Mouse (Mus musculus): ENCODE data around the gene Acvr2b.

Acvr2b gene

DNA sequence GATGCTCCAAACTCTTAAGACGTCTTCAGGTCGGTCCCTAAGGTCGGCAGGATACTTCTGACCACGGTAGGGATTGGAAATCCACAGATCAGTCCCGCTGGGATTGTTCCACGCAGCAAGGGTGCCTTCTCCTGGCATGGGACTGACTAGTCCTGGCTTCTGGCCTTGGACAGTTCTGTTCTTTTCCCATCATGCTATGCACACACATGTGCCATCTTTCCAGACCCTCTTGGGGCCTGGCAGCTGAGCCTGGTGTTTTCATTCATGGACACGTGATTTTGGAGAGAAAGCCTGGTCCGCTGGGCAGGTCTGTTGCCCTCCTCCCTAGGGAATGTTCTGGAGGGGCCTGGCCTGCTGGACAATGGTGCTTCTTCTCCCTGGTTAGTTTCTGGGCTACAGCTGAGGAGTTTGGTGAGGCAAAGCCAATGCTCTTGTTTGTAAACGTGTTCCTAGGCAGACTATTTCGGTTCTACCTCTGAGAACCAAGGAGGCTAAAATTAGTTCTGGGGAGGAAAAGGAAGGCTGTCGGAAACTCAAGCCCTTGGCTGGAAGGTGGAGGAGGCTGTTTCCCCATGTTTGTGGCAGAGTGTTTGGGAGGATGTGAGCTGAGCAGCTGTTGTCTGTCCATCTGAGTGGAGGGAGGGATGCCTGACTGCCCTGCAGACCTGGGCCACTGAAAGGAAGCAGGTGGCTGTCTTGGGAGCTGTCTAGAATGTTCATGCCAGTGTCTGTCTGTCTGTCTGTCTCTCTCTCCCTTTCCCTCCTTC is 7.2 kb downstream of the Acvr2b start:
- DNase-seq, result peak; percentile 34

DNA sequence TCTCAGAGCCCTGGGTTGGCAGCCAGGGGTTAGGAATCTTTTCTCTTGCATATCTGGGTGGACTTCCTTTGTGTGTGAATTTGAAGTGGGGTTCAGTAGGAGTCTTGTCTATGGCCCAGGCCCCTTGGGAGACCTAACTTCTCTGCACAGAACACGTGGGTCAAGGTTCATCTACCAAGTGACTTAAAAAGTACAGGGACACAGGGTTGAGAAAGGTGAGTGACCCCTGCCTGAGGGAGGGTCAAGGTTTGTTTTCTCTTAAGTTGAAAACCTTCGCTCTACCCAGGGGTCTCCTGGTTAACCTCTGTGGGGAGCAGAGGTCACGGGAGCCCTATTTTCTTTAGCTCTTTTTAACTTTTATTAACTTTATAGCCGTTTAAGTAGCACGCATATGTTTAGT is 7.9 kb downstream of the Acvr2b start:
- DNase-seq, result no peak

DNA sequence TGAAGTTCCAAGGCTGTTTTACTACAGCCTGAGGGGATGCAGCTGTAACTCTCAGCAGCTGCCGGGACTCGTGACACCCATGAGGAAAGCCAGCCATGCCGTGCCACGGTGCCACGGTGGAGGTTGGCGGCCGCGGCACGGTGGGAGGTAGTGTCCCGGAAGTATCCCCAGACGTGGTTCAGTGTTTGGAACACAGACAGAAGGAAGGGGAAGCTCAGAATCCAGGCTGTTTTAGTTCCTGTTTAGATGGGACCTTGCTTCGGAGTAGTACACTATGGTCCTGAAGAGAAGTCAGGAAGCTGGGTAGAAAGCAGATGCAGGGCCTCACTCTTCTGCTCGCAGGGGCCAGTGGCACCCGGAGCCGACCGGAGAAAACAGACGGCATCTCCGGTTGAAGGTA is 16.1 kb downstream of the Acvr2b start:
- no peak for DNase-seq

DNA sequence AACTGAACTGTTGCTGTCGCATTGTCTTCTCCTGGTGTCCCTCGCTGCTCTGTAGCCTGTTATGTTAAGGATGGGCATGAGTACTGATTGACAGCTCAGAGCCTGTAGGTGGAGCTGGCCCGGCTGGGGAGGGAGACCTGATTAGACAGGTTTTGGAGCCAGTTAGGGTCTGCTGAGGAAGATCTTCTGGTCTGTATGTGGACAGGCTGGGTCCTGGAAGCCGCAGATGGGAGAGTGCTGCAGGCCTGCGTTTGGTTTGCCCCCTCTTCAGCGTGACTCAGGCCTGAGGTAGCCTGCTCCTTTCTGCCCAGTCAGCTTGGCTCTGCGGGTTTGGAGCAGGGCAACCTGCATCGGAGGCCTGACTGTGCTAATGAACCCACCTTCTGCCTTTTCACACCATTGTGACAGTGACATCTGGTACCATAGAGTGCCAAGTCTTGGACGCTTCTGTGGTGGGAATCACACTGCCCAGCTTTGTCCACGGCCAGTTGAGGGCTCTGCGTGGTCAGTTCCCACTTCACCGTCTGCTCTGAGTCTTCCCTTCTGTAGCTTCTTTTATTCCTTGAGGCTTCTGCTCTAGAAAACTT is 18.0 kb downstream of the Acvr2b start:
- no peak for DNase-seq

DNA sequence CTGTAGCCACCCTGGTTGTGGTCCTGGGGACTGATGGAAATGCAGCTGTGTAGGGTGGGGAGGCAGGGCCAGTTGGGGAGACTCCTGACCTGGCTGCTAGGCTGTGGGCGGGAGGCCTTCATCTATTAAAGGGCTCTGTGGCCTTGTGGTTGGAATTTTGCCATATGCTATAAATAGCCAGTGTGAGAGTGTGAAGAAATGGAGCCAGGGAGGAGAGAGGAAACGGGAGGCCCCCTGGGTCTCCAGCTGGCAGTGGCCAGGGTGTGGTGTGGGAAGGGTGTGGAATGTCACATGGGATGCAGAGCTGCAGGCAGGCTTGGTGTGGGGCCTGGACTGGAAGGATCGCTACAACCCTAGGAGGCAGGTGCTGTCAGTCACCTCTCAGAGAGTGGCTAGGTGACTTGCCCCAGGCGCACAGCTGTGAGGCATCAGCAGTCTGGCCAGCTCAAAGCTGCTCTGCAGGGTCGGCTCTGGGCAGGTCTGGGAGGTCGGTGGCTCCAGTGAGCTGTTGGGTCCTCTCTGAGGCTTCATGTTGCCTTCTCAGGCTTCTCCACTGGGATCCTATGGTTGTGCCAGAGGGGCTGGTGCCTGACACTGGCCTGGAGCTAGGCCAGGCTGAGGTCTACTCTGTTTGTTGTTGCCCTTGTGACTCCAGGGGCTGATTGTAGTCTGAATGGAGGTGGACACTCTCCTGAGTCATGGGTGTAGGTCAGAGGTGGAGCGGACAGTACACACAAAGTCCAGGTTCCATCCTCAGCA is 23.5 kb downstream of the Acvr2b start:
- DNase-seq, result no peak

DNA sequence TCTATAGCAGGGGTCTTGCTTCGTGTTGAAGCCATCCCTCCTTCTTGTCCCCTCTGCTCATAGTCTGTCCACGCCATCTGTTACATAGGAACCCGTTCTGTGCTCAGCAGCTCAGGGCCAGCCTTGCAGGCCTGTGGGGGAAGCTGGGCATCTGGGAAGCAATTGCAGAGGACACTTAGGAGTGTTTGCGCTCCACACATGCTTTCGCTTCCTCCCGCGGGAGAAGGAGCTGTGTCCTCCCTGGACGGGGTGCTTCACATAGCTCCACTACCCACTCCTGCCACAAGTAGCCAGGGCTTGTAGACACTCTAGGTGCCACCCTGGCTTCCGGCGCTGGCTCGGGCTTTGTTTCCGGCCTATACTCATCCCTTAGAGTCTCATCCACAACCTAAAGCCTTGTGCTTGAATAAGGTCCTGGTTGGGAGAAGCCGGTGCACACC is 24.1 kb downstream of the Acvr2b start:
- no peak for DNase-seq

DNA sequence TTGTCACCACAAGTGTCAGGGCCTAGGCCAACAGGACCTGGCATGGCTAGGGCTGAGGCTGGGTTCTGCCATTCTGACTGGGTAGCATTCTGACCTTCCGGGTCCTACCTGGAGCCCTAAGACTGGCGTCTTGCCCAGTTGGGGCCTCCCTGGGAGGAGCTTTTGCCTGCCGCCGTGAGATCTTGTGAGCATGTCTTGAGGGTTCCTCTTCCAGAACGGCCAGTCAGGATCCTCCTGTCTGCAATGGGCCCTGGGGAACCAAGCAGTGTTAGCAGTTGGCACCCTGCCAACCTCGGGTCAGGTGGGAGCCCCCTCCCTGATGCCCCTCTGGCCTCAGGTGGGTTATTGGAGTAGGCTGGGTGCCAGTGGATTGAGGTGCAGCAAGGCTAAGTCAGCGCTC is 24.6 kb downstream of the Acvr2b start:
- no peak for DNase-seq

DNA sequence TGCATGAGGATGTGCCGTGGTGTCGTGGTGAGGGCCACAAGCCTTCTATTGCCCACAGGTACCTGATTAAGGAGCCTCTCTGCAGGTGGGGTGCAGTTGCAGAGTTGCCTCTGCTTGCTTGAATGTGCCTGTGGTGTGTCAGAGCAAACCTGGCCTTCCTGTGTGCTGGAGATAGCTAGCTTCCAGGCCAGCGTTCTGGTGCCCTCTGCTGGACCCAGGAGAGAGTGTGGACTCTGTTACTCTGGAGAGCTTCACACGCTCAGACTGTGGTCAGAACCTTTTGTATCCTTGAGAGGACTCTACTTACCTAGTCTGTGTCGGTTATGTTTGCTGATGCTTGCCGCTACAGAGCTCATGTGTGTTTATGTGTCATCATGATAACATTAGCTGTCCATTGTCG is 28.4 kb downstream of the Acvr2b start:
- DNase-seq, result peak; percentile 80

DNA sequence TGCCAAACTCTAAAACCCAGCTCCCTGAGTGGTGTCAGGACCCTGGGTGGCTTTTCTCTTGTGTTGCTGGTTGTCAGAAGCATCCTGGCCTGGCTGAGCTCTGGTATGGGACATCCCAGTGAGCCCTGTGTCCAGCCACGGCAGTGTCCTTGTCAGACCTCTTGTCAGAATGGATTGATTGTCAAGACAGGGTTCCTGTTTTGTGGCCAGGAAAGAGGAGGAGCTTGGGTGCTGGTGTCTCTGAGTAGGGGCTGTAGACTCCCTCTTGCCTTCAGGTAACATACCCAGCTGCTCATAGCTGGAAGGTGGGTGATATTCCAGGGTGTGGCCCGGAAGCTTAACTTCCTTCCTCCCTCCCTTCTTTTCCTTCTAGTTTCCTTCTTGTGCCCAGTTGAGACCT is 33.9 kb downstream of the Acvr2b start:
- no peak for DNase-seq

DNA sequence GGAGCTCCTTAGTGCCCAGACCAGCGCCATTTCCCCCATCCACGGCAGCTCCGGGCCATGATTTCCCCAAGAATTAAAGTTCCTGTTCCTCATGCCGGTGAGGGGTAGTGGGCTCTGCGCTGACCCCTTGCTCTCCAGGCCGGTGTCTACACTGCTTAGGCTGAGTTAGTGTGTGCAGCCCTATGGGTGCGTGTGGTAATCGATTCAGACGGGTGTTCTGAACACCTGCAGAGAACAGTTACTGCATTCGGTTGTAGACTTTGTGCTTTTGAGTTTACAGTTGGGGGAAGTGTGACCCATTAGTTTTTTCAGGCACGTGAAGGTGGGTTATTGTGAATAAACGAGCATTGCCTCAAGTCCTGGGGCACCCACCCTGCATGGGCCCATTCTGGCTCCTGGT is 36.1 kb downstream of the Acvr2b start:
- no peak for DNase-seq

DNA sequence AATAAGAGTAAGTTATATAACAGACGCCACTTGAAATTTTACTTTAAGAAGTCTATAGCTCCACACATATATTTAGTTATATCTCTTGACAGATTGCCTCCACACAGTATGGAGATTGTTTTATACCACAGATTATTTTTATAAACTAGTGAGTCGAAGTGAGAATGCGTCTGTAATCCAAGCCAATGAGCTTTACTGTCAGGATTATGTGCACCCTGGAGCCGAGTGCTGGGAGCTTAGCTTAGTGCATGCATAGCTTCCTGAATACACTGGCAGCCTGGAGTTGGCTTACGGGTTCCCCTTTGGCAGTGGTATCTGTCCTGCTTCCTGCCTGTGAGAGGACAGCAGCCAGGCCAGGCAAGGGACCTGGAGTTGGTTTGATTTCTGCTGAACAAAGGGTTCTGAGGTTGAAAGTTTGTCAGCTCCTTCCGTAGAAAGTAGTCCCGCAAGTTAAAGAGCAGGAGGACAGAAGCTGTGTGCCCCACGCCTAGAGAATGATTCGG is 36.6 kb downstream of the Acvr2b start:
- DNase-seq, result no peak

DNA sequence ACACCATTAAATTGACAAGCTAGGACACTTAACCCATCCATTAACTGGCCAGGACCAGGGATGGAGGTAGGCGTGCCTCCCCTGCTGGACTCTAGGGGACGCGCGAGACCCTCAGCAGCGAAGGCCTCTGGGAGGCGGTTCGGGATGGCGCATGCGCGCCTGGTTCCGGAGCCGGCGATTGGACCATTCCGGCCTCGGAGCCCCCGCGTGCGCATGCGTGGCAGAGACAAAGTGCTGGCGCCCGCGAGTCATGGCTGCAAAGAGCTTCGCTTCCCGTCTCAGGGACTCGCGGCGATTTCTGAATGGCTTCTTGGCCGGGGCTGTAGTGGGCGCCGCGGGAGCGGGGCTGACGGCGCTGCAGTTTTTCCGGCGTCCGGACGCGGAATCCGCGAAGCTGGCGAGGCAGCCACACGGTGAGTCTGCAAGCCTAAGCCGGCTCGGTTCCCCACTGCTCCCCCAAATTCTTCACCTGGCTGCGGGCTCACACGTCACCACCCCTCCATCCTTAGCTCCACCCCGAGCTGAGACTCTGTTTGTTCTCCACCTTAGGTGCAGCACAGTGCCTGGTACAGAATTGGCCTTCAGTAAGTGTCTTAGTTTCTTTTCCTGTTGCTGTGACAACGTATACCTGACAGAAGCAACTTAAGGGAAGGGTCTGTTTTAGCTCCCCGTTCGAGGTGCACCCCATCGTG is 43.0 kb downstream of the Acvr2b start, which contains the start of gene Exog:
TSS of gene Exog (plus strand) at position 206 of the 692 bp plus-strand sequence.
- DNase-seq, result peak; percentile 98

DNA sequence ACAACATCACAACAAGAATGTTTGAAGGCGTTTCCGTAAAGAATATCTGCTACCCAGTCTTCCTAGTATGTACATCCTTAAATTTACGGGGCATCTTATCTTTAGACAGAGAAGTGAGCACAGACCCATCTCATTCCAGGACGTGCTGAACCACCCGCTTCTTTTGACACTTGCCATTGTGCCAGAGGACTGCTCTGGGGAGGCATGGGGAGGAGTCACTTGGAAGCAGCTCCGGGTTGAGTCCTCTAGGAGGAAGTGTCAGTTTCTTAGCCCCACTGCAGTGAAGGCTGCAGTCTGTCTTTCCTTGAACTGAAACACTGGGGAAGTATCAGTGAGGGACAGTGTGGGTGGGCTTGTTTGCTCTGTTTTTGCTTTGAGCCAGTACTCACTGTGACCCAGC is 43.8 kb downstream of the Acvr2b start:
- no peak for DNase-seq

DNA sequence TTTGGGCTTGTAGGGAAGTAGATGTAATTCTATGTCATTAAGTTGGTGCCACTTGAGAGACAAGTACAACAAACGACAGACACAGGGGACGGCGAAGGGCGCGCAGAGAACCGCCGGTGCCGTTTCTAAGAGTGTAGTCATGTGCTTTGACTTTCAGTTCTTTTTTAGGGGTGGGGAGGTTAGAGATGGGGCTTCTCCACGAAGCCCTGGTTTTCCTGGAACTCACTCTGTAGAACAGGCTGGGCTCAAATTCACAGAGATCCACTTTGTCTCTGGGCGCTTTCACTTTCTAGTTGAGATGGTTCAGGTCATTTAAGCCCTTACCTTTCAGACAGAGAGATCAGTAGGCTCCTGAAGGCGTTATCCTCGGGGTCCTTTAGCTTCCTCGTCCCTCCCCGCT is 54.0 kb downstream of the Acvr2b start:
- DNase-seq, result no peak

DNA sequence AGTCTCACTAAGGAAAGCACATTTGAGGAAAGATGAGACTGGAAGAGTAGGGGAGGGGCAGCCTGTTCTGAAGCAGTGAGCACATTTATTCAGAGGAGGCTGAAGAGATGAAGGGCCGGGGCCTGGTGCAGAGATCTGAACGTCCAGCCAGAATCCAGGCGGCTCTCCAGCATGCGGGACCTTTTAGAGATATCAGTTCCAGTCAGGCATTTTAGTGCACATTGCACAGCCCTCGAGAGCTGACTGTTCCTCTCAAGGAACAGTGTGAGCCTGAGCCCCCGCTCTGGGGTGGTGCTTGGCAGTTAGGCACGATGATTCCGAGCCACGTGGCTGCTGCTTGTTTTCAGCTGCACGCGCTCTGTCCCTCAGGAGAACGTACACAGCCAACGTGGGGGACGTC is 55.2 kb downstream of the Acvr2b start:
- no peak for DNase-seq

DNA sequence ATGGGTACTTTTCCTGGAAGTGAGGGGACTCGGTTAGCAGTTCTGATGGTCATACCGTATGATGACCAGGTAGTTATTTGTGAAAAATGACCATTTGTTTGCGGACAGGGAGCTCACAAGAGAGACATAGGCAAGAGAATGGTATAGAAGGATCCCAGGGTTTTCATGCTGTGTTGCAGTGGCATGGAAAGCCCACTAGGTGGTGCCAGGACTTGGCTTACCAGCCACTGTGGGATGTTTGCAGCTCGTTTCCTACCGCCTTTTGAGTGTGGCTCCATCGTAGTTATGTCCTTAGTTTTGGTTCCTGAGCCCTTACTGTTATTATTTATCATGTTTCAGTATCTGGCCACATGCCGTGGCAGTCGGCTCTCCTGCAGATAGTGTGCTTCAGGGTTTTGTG is 58.5 kb downstream of the Acvr2b start:
- peak; percentile 71 for DNase-seq

DNA sequence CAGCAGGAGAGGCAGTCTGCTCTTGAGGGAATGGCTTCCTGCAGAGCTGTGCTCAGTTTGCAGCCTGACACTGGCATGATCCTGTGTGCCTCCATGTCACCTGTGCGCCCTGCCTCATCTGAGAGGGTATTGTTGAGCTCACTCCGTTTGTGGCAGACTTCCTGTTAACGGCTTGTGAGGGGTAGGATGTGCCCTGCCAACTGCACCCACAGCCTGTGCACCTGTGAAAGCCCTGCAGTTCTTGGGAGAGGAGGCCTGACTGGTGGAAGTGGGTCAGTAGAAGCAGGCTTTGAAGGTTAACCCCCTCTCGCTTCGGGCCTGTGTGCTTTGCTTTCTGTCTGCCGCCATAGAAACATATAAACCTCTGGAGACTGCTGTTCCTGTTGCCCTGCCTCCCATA is 63.1 kb downstream of the Acvr2b start:
- DNase-seq, result no peak

DNA sequence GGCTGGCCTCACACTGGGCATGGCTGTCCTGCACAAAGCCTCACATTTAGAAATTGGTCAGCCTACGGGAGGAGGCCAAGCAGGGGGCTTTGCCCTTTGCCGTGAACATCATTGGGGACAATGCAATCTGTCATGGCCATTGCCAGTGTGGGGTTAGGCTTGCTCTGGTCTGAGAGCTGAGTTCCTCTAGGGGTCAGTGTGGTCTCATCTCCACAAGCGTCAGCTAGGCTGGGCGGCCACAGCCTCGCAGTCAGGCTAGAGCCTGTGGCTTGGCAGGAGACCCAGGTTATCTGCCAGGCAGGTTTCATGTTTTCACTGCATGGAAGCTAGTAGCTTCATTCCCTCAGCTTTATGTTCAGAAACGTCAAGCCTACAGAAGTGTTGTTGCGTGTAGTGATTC is 63.7 kb downstream of the Acvr2b start:
- no peak for DNase-seq

DNA sequence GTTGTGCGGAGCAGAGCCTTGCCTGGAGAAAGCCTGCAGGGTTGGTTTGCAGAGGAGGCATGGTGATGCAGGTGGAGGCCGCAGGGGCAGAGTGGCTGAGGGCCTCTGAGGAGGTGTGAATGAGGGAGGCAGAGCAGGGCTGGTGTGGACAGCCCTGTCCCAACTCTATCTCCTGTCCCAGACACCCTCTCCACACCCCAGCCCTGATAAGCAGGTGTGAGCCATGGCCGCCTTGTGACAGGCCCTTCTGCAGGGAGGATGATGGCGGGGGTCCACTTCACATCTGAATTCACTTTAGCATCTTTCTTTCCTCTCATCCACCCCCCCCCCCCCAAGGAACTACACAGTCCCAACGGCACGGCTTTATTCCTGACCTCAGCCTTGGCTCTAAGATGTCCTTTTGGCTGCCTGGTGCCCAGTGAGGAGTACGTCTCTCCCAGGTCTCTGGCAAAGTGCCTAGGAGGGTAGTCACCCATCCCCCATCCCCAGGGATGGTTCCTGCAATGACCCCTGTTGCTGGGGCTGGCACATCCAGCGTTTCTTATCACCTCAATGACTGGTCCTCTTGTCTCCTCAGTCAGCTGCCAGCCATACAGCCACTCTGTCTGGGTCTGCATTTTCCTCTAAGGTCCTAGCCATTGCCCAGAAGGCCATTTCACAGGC is 67.9 kb downstream of the Acvr2b start:
- no peak for DNase-seq

DNA sequence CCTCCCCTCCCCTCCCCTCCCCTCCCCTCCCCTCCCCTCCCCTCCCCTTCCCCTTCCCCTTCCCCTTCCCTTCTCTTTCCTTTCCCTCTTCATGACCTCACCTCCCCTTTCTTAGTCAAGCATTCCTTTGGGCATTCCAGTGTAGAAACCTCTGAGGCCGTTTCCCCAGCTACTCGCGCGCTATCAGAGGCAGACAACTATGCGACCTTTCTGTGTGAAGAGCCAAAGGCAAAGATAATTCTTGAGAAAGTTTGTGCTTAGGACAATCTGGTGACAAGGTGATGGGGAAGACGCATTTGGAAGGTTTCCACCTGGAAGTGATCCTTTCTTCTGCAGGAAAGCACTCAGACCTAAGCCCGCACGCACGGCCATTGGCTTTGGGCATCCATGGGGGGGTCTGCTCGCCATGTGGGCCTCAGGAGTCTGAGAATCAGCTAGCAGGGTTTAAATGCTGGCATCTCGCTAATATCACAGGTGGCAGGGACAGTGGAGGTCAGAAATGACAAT is 70.5 kb downstream of the Acvr2b start:
- DNase-seq, result no peak

DNA sequence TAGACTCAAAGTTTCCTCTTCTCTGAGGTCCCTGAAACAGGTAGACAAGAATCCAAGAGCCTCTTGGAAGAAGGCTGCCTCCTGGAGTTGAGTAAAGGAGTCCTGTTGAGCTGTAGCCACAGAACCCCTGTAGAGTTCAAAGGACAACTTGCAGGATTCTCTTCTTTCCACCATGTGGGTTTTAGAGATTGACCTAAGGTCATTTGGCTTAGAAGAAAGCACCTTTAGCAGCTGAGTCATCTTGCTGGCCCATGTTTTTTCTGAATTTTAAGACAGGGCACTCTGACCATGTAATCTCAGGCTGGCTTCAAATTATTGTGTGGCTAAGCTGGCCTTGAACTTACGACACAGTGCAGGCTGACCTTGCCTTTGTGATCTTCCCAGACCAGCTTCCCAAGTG is 71.1 kb downstream of the Acvr2b start:
- DNase-seq, result no peak

DNA sequence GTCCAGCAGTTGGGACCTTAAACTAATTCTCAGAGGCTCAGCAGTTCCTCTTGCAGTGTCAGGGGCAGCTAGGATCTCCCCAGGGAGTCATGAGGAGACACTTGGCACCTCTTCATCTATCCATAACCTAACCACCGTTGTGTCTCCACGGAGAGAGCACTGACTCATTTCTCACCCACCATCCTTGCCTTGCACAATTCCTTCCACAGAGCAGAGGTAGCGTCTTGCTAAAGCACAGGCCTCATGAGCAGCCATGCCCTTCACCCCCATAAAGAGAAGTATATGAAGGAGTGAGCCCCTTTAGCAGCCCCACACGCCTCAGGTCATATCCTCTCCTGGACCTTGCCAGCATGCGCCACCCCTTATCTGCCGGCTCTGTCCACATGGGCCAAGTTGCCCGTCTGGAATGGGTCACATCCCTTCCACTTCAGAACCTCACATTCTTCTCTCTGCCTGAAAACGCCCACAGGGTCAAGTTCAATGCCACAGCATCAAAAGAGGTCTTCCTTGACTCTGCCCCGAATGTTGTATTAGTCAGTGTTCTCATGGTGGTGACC is 71.8 kb downstream of the Acvr2b start:
- peak; percentile 19 for DNase-seq
